Mouse (Mus musculus) ES-E14 (cell line): ENCODE data around the gene Atp8b4. TPM values are rescaled to one million over a fixed set of nuclear protein-coding genes. Genes with fewer than 3 reads are reported as not detected.
A peak's percentile ranks its signal among the peaks of the same experiment; 100 is the strongest.

Experiments
- DNase-seq: peaks from one replicate; pipeline ENCODE4 v3.0.0-alpha.2; 2013; ENCODE audit warnings: low read depth, low spot score
- H3K27ac ChIP-seq: 2 replicates; pipeline ENCODE4 v1.5.1; 2012; ENCODE audit warnings: low read depth, mild to moderate bottlenecking, low read length, moderate library complexity, mixed read lengths; ENCODE audit not compliant: poor library complexity, insufficient read depth, severe bottlenecking
- H3K36me3 ChIP-seq: 2 replicates; pipeline ENCODE4 v1.6.1; 2012; ENCODE audit warnings: mild to moderate bottlenecking, low read length, moderate library complexity, mixed read lengths; ENCODE audit not compliant: control insufficient read depth, poor library complexity, insufficient read depth, severe bottlenecking
- H3K4me1 ChIP-seq, 2 experiments: fragments of 150-350 bp in 1 of 2; sonication (generic) in 1 of 2; 2 replicates each; pipeline ENCODE4 v1.6.1; 2012; ENCODE audit warnings: low read length in 2 of 2, mild to moderate bottlenecking in 1 of 2, mixed read lengths in 1 of 2; ENCODE audit not compliant: control insufficient read depth in 2 of 2, insufficient read depth in 2 of 2, poor library complexity in 1 of 2
- H3K4me3 ChIP-seq, 2 experiments: fragments of 150-350 bp in 1 of 2; sonication (generic) in 1 of 2; 2 replicates each; pipeline ENCODE4 v1.5.1; 2012; ENCODE audit warnings: low read length in 2 of 2, low read depth in 1 of 2, mild to moderate bottlenecking in 1 of 2, mixed read lengths in 1 of 2; ENCODE audit not compliant: insufficient read depth in 1 of 2, poor library complexity in 1 of 2, severe bottlenecking in 1 of 2
- H3K9ac ChIP-seq: 2 replicates; pipeline ENCODE4 v1.6.1; 2012; ENCODE audit warnings: low read depth, mild to moderate bottlenecking, low read length, mixed read lengths; ENCODE audit not compliant: poor library complexity, insufficient read depth, severe bottlenecking
- H3K9me3 ChIP-seq: fragments of 150-350 bp; sonication (generic); 2 replicates; pipeline ENCODE4 v1.6.1; 2012; ENCODE audit warnings: low read depth, mild to moderate bottlenecking, low read length; ENCODE audit not compliant: control insufficient read depth, insufficient read depth
- CHD2 ChIP-seq: IDR thresholded peaks from 2 replicates; pipeline ENCODE4 v1.6.1; 2014; ENCODE audit warnings: mild to moderate bottlenecking, low read depth, low read length, inconsistent platforms
- HCFC1 ChIP-seq: IDR thresholded peaks from 2 replicates; pipeline ENCODE4 v1.6.1; 2012; ENCODE audit warnings: low read length, inconsistent platforms, borderline replicate concordance; ENCODE audit not compliant: insufficient read depth
- MAFK ChIP-seq: IDR thresholded peaks from 2 replicates; pipeline ENCODE4 v1.6.1; 2014; ENCODE audit warnings: mild to moderate bottlenecking, low read depth, low read length, inconsistent platforms; ENCODE audit not compliant: insufficient read depth
- ZC3H11A ChIP-seq: IDR thresholded peaks from 2 replicates; pipeline ENCODE4 v1.6.1; 2012; ENCODE audit warnings: low read depth, mild to moderate bottlenecking, inconsistent platforms, low read length, borderline replicate concordance
- ZNF384 ChIP-seq: IDR thresholded peaks from 2 replicates; pipeline ENCODE4 v1.6.1; 2012; ENCODE audit warnings: low read depth, low read length, inconsistent platforms
- in situ Hi-C, 2 experiments: fragments of 600-800 bp; cut with MboI; formaldehyde crosslinking; loops; one replicate each; pipeline ENCODE4 v1.15.1; 2025; ENCODE audit warnings: low sequenced_read_pairs in 2 of 2, inconsistent platforms in 1 of 2; ENCODE audit not compliant: unreplicated experiment in 2 of 2
- total RNA-seq: library from RNA; depleted of rRNA; stranded (reverse); fragments of 300-350 nt; gene quantifications from 2 replicates; pipeline ENCODE4 v1.2.3, GENCODE M21; 2012

Atp8b4 gene
- total RNA-seq, 1 experiment: 0.27 TPM

GRCm38 (mm10) chr2:126363745-126364725, 136.4 kb downstream of the Atp8b4 start:
- no peak for DNase-seq
- Histone ChIP-seq H3K4me1 (no peaks in the 10 kb centered on the region), H3K36me3 (no peaks in the 10 kb centered on the region), H3K9me3 (no peaks in the 10 kb centered on the region), H3K9ac (no peak overlapping the region), H3K27ac (no peak overlapping the region), H3K4me3 (no peak overlapping the region)
- no peak for TF ChIP-seq CHD2
- TF ChIP-seq ZNF384: no peak
- no peak for TF ChIP-seq HCFC1
- no peak for TF ChIP-seq ZC3H11A
- TF ChIP-seq MAFK: no peak
- in situ Hi-C loops: no loop called here

GRCm38 (mm10) chr2:126363050-126363744, 137.3 kb downstream of the Atp8b4 start:
- in situ Hi-C loops: no loop called here

GRCm38 (mm10) chr2:126361131-126361810, 139.2 kb downstream of the Atp8b4 start:
- Histone ChIP-seq H3K36me3 (no peaks in the 10 kb centered on the region), H3K9ac (no peak overlapping the region), H3K4me1 (no peaks in the 10 kb centered on the region), H3K27ac (no peak overlapping the region; the same call in 1 of the 2 replicates), H3K4me3 (no peak overlapping the region), H3K9me3 (no peaks in the 10 kb centered on the region)
- DNase-seq: peak; percentile 46
- in situ Hi-C loops: no loop called here
- no peak for TF ChIP-seq MAFK
- no peak for TF ChIP-seq ZC3H11A
- no peak for TF ChIP-seq ZNF384
- no peak; the same call in 1 of the 2 replicates for TF ChIP-seq CHD2
- TF ChIP-seq HCFC1: no peak

More at GRCm38 (mm10) chr2:126363050-126363744, 137.3 kb downstream of the Atp8b4 start:
- peak; percentile 53 for DNase-seq
- H3K36me3 ChIP-seq: no peaks in the 10 kb centered on the region
- H3K9me3 ChIP-seq: no peaks in the 10 kb centered on the region
- H3K4me1 ChIP-seq: no peaks in the 10 kb centered on the region
- H3K4me3 ChIP-seq: no peak overlapping the region
- no peak overlapping the region for H3K9ac ChIP-seq
- no peak overlapping the region for H3K27ac ChIP-seq
- TF ChIP-seq CHD2 (no peak), HCFC1 (no peak), ZC3H11A (peak; percentile 92; the same call in 1 of the 2 replicates), ZNF384 (no peak), MAFK (no peak)

GRCm38 (mm10) chr2:126360688-126361087, 139.8 kb downstream of the Atp8b4 start:
- in situ Hi-C loops: no loop called here
- H3K36me3 ChIP-seq: no peaks in the 10 kb centered on the region
- no peak for DNase-seq
- H3K4me3 ChIP-seq: no peak overlapping the region
- H3K9me3 ChIP-seq: no peaks in the 10 kb centered on the region
- H3K9ac ChIP-seq: no peak overlapping the region
- H3K27ac ChIP-seq: no peak overlapping the region
- TF ChIP-seq HCFC1 (no peak), ZC3H11A (no peak), CHD2 (no peak), ZNF384 (no peak)
- H3K4me1 ChIP-seq: no peaks in the 10 kb centered on the region
